In the genomic region with DNA sequence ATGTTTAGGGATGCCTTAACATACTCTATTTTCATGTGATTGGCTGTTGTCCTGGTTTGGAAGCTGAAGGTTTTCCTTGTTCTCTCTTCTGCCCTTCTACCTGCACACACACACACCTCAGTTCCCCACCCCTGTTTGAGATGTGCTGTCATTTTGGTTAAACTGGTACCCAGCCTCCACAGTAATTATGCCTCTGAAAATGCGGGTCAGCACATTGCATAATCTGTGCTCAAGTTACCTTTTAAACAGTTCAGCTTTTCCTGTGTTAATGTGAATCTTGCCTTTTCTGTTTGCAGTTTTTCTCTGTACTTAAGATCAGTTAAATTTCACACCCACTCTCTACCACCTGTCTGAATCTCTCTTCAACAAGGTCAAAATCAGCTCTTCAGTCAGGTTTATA, we compare ENCODE assay signal across 14 mouse cellular contexts.
"Had no signal": no experiment of that assay in that cellular context is flagged by ENCODE, and none has a peak within 500 bp of the region (broad histone marks: within the 10 kb centered on the region; RNA-seq: fewer than 3 reads in every experiment).

No protein-coding gene starts in this region.

- ATAC-seq: intestine, embryonic 15.5 days; midbrain, embryonic 15.5 days had no signal

- H3K27me3 ChIP-seq: intestine, embryonic 15.5 days; limb, embryonic 15.5 days; liver, embryonic 15.5 days; megakaryocyte, embryonic 14.5 days; midbrain, embryonic 15.5 days; neural tube, embryonic 12.5 days had no signal

- H3K36me3 ChIP-seq: midbrain, embryonic 15.5 days; neural tube, embryonic 12.5 days had no signal

- H3K4me3 ChIP-seq: intestine, embryonic 15.5 days; limb, embryonic 15.5 days; liver, embryonic 15.5 days; megakaryocyte, embryonic 14.5 days; midbrain, embryonic 15.5 days; neural tube, embryonic 12.5 days had no signal

- H3K4me2 ChIP-seq: intestine, embryonic 15.5 days; limb, embryonic 15.5 days; liver, embryonic 15.5 days; lung, embryonic 14.5 days; midbrain, embryonic 11.5 days; midbrain, embryonic 15.5 days; neural tube, embryonic 12.5 days had no signal

- H3K4me1 ChIP-seq: intestine, embryonic 15.5 days; limb, embryonic 15.5 days; midbrain, embryonic 15.5 days; neural tube, embryonic 12.5 days had no signal

- H3K9ac ChIP-seq: intestine, embryonic 15.5 days; limb, embryonic 15.5 days; liver, embryonic 15.5 days; lung, embryonic 14.5 days; midbrain, embryonic 15.5 days; neural tube, embryonic 12.5 days had no signal

- DNase-seq: layer of hippocampus, adult 9-11 months; layer of hippocampus, postnatal 36 days; lung, embryonic 14.5 days; lung, postnatal 10 days; thymus, postnatal 36 days had no signal

- H3K9me3 ChIP-seq: intestine, embryonic 15.5 days; liver, embryonic 15.5 days; megakaryocyte, embryonic 14.5 days; midbrain, embryonic 15.5 days; neural tube, embryonic 12.5 days had no signal

- H3K27ac ChIP-seq: intestine, embryonic 15.5 days; kidney, postnatal 0 days; limb, embryonic 15.5 days; liver, embryonic 15.5 days; macrophage; midbrain, embryonic 15.5 days; neural tube, embryonic 12.5 days had no signal
